Mouse (Mus musculus): Measurements from ENCODE around the gene Grik5.

DNA sequence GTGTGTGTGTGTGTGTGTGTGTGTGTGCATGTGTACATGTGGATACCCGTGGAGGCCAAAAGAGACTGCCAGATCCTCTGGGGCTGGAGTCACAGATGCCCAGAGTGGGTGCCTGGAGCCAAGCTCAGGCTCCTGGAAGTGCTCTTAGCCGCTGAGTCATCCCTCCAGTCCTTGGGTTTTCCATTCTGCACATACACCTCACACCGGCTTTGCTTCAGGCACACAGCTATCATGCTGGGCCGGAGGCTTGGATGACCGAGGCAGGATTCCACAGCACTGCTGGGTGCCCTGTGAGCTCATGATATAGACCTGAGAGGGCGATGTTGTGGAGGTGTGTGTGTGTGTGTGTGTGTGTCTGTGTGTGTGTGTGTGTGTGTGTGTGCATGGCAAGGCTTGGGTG, 103.7 kb downstream of the Grik5 start:
- TF ChIP-seq CTCF (IDR thresholded peaks at IDR 0.05; ENCODE audit: low read depth, low read length) (no peak), POLR2A (IDR thresholded peaks at IDR 0.05; ENCODE audit: borderline replicate concordance, low read depth, low read length) (no peak)

Measured in bone marrow macrophage, adult 2 months (primary cell).